Mouse (Mus musculus): ENCODE measurements around the gene Zc3h4. TPM values are rescaled to one million over a fixed set of nuclear protein-coding genes. Genes with fewer than 3 reads are reported as not detected.
A peak's percentile ranks its signal among the peaks of the same experiment; 100 is the strongest.

The Zc3h4 gene
- polyA plus RNA-seq, 1 experiment: 59.1 TPM

DNA sequence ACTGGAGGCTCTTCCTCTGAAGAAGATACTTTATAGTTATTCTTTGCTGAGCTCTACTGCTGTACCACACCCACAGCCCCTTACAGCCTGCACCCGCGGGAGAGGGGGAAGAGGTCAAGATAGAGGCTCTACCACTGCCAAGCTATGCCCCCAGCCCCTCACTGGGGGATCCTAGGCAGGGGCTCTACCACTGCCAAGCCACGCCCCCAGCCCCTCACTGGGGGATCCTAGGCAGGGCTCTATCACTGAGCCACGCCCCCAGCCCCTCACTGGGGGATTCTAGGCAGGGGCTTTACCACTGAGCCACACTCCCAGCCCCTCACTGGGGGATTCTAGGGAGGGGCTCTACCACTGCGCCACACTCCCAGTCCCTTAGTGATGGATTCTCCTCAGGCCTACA lies 55.6 kb downstream of the Zc3h4 start:
- peaks cover 6% of the 10 kb centered on the region for H3K9me3 ChIP-seq
- peaks cover 11% of the 10 kb centered on the region for H3K27me3 ChIP-seq (replicated peaks)
- no peak overlapping the region for H3K4me3 ChIP-seq (replicated peaks)
- TF ChIP-seq GATA1 (IDR thresholded peaks at IDR 0.05; ENCODE audit: borderline replicate concordance, low read length): no peak
- no peak for TF ChIP-seq FLI1 (IDR thresholded peaks at IDR 0.05; ENCODE audit: low read length)
- peaks cover 35% of the 10 kb centered on the region for H3K4me1 ChIP-seq
- H3K36me3 ChIP-seq (replicated peaks; ENCODE audit: low read length): peaks cover 47% of the 10 kb centered on the region

DNA sequence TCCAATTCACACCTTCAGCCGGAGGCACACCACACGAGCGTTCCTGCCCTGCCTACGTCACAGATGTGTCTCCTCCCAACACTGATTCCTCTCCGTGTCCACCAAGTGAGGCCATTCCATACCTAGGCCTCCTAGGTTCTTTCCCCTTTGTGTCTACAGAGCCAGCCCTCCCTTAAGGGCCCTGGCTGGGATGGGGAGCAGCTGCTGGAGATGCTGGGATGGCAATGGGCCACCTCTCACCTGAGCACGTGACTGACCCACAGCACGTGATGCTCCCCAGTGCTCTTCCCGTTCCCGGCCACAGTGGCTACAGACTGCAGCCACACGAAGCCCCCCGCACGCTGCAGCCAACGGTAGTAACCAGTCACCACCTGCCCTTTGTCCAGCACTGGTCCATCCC lies 59.9 kb downstream of the Zc3h4 start:
- peaks cover 29% of the 10 kb centered on the region for H3K27me3 ChIP-seq (replicated peaks)
- peaks cover 6% of the 10 kb centered on the region; the same call in 1 of the 2 replicates for H3K4me1 ChIP-seq
- peak overlapping the region; percentile 59 for H3K4me3 ChIP-seq (replicated peaks)
- peaks cover 6% of the 10 kb centered on the region for H3K9me3 ChIP-seq
- peaks cover 36% of the 10 kb centered on the region for H3K36me3 ChIP-seq (replicated peaks; ENCODE audit: low read length)
- TF ChIP-seq GATA1 (IDR thresholded peaks at IDR 0.05; ENCODE audit: borderline replicate concordance, low read length) (no peak), FLI1 (IDR thresholded peaks at IDR 0.05; ENCODE audit: low read length) (no peak)

DNA sequence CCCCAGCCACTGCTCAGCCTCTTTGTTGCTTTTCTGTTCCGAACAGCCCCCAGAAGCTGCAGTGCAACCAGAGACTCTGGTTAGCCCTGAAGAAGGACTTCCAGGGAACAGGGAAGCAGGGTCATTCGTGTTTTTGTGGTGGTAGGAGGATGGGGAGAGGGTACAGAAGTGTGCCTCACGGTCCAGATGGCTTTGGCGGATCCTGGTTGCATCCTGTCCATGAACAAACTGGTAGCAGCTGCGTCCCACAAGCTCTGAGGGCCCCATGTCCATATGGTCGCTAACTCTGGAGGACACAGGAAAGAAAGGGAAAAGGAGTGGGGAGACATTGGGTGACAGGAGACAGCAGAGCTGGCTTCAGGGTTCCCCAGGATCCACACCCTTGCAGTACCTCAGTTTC lies 60.4 kb downstream of the Zc3h4 start:
- no peak for TF ChIP-seq GATA1 (IDR thresholded peaks at IDR 0.05; ENCODE audit: borderline replicate concordance, low read length)
- TF ChIP-seq FLI1 (IDR thresholded peaks at IDR 0.05; ENCODE audit: low read length): no peak
- Histone ChIP-seq H3K27me3 (replicated peaks) (peaks cover 29% of the 10 kb centered on the region), H3K4me1 (peaks cover 6% of the 10 kb centered on the region; the same call in 1 of the 2 replicates), H3K9me3 (peaks cover 6% of the 10 kb centered on the region), H3K36me3 (replicated peaks; ENCODE audit: low read length) (peaks cover 30% of the 10 kb centered on the region), H3K4me3 (replicated peaks) (no peak overlapping the region)

DNA sequence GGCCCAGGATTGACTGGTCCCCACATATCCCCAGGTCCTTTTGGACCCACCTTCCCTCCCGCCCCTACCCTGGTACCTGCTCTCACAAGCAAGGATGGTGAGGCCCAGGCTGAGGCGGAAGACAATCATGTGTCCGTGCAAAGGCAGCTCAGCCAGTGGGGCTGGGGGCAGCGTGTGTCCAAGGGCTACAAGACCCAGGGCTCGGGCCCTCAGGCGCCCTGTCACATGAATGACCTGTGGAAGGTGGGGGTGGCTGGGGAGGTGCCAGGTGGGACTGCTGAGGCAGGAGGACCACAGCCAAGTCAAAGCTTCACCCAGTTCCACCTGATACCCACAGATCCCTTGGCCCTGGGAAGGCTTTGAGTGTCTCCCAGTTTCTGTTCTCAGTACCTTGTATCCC lies 61.0 kb downstream of the Zc3h4 start:
- H3K27me3 ChIP-seq (replicated peaks): peaks cover 29% of the 10 kb centered on the region
- no peak overlapping the region for H3K4me3 ChIP-seq (replicated peaks)
- peaks cover 8% of the 10 kb centered on the region for H3K9me3 ChIP-seq
- TF ChIP-seq GATA1 (IDR thresholded peaks at IDR 0.05; ENCODE audit: borderline replicate concordance, low read length) (no peak), FLI1 (IDR thresholded peaks at IDR 0.05; ENCODE audit: low read length) (no peak)
- H3K4me1 ChIP-seq: peaks cover 6% of the 10 kb centered on the region; the same call in 1 of the 2 replicates
- H3K36me3 ChIP-seq (replicated peaks; ENCODE audit: low read length): peaks cover 24% of the 10 kb centered on the region

DNA sequence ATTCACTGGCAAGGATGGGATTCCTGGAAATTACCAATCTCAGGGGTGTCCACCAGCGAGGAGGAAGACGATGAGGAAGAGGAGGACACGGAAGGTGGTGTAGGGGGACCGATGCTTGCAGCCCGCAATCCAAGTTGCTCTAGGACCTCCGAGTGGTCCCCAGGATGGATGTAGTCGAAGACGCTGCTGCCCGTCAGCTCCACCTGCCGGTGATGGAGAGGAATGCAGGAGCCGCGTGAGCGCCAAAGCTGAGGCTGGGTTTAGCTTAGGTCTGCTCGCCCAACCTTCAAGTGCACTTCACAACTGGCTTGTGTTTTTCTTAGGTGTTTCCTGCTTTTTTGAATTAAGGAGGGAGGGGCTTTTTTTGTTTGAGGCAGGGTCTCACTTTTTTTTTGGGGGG lies 62.5 kb downstream of the Zc3h4 start:
- peaks cover 34% of the 10 kb centered on the region for H3K27me3 ChIP-seq (replicated peaks)
- H3K4me1 ChIP-seq: peaks cover 15% of the 10 kb centered on the region
- peaks cover 5% of the 10 kb centered on the region for H3K9me3 ChIP-seq
- peaks cover 9% of the 10 kb centered on the region for H3K36me3 ChIP-seq (replicated peaks; ENCODE audit: low read length)
- no peak for TF ChIP-seq FLI1 (IDR thresholded peaks at IDR 0.05; ENCODE audit: low read length)
- TF ChIP-seq GATA1 (IDR thresholded peaks at IDR 0.05; ENCODE audit: borderline replicate concordance, low read length): no peak
- H3K4me3 ChIP-seq (replicated peaks): no peak overlapping the region

DNA sequence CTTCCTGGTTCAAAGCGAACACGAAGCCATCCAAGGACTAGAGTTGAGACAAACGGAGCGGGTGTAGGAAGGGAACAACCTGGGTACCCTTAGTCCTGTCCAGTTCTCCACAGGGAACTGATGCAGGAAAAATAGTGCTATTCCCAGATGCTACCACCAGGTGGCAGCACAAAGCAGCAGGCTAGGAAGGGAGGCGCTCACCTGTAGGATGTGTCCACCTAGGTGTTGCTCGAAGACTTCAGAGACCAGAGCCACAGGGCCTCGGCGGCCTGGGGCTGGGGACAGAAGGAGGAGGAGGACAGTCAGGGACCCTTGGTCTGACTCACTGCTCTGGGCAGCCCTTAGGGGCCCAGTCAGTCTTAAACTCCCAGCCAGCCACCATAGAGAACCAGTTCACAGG lies 64.5 kb downstream of the Zc3h4 start:
- H3K9me3 ChIP-seq: 0 out of 2 replicates have a peak, but pooled peaks cover 3% of the 10 kb centered on the region
- H3K27me3 ChIP-seq (replicated peaks): peaks cover 52% of the 10 kb centered on the region
- H3K4me3 ChIP-seq (replicated peaks): no peak overlapping the region
- TF ChIP-seq GATA1 (IDR thresholded peaks at IDR 0.05; ENCODE audit: borderline replicate concordance, low read length): no peak
- TF ChIP-seq FLI1 (IDR thresholded peaks at IDR 0.05; ENCODE audit: low read length): no peak
- H3K4me1 ChIP-seq: peaks cover 15% of the 10 kb centered on the region
- no peaks in the 10 kb centered on the region for H3K36me3 ChIP-seq (replicated peaks; ENCODE audit: low read length)

DNA sequence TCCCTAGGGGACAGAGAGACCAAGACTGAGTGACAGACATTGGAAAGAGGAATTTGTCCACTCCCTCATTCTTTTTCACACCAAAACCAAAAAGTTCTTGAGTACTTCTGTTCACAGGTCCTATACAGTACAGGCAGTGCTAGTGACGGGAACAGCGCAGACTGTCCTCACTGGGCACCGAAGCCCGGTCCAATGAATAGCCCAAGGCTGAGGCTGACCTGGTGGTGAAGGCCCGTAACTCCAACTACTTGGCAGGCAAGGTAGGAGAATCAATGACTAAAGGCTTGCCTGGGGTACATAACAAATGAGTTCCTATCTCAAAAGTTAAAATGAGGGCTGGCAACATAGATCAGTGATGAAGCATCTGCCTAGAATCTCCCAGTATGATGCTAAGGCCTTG lies 64.9 kb downstream of the Zc3h4 start:
- H3K27me3 ChIP-seq (replicated peaks): peaks cover 52% of the 10 kb centered on the region
- H3K36me3 ChIP-seq (replicated peaks; ENCODE audit: low read length): no peaks in the 10 kb centered on the region
- TF ChIP-seq GATA1 (IDR thresholded peaks at IDR 0.05; ENCODE audit: borderline replicate concordance, low read length) (no peak), FLI1 (IDR thresholded peaks at IDR 0.05; ENCODE audit: low read length) (no peak)
- H3K4me3 ChIP-seq (replicated peaks): no peak overlapping the region
- peaks cover 12% of the 10 kb centered on the region for H3K4me1 ChIP-seq
- 0 out of 2 replicates have a peak, but pooled peaks cover 3% of the 10 kb centered on the region for H3K9me3 ChIP-seq

DNA sequence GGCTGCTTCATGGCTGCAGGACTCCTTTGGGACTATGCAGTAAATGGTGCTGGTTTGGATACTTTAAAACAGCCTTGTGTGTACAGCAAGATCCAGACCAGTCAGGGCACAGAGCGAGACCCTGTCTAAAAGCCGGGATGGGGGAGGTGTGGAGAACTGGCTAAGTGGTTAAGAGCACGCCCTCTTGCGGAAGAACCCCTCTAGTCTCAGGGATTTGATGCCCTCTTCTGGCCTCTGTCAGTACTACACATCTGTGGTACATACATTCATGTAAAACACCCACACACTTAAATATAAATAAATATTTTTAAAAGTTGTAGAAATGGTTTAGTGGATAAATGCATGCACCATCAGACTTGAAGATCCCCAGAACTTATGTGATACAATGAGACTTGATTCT lies 65.9 kb downstream of the Zc3h4 start:
- peaks cover 10% of the 10 kb centered on the region for H3K4me1 ChIP-seq
- no peak for TF ChIP-seq FLI1 (IDR thresholded peaks at IDR 0.05; ENCODE audit: low read length)
- TF ChIP-seq GATA1 (IDR thresholded peaks at IDR 0.05; ENCODE audit: borderline replicate concordance, low read length): no peak
- no peak overlapping the region for H3K4me3 ChIP-seq (replicated peaks)
- H3K36me3 ChIP-seq (replicated peaks; ENCODE audit: low read length): no peaks in the 10 kb centered on the region
- peaks cover 52% of the 10 kb centered on the region for H3K27me3 ChIP-seq (replicated peaks)
- 0 out of 2 replicates have a peak, but pooled peaks cover 3% of the 10 kb centered on the region for H3K9me3 ChIP-seq

DNA sequence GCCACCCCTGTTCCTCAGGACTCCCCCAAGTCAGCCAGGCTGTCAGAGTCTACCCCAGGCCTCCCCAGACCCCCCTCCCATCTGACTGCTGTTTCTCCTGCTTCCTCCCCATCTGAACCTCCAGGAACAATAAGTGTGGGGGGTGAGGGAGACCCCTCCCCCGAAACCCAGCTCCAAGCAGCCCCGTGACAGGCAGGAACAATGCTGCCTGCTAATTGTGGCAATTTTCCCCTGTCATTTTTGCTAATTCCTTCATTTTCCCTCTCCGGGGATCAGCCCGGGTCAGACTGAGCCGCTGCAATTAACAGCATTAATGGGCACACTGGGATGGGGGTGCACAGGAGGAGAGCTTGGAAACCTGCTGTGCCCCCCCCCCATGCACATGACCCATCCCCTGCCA lies 67.4 kb downstream of the Zc3h4 start:
- Histone ChIP-seq H3K36me3 (replicated peaks; ENCODE audit: low read length) (no peaks in the 10 kb centered on the region), H3K4me1 (peaks cover 16% of the 10 kb centered on the region), H3K27me3 (replicated peaks) (peaks cover 55% of the 10 kb centered on the region), H3K4me3 (replicated peaks) (no peak overlapping the region), H3K9me3 (0 out of 2 replicates have a peak, but pooled peaks cover 3% of the 10 kb centered on the region)
- no peak for TF ChIP-seq GATA1 (IDR thresholded peaks at IDR 0.05; ENCODE audit: borderline replicate concordance, low read length)
- TF ChIP-seq FLI1 (IDR thresholded peaks at IDR 0.05; ENCODE audit: low read length): no peak

DNA sequence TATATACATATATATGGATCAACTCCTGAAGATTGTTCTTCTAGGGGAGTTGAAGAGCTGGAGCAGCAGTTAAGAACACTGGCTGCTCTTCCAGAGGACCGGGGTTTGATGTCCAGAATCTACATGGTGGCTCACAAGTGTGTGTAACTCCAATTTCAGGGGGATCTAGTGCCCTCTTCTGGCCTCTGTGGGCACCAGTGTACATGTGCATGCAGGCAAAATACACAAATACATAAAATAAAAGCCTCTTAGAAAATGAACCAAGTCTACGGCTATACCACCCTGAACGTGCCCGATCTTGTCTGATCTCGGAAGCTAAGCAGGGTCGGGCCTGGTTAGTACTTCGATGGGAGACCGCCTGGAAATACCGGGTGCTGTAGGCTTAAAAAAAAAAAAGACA lies 70.8 kb downstream of the Zc3h4 start:
- TF ChIP-seq FLI1 (IDR thresholded peaks at IDR 0.05; ENCODE audit: low read length) (no peak), GATA1 (IDR thresholded peaks at IDR 0.05; ENCODE audit: borderline replicate concordance, low read length) (no peak)
- H3K36me3 ChIP-seq (replicated peaks; ENCODE audit: low read length): no peaks in the 10 kb centered on the region
- H3K27me3 ChIP-seq (replicated peaks): peaks cover 82% of the 10 kb centered on the region

More for the DNA sequence above, 70.8 kb downstream of the Zc3h4 start:
- Histone ChIP-seq H3K4me3 (replicated peaks) (no peak overlapping the region), H3K4me1 (peaks cover 36% of the 10 kb centered on the region), H3K9me3 (0 out of 2 replicates have a peak, but pooled peaks cover under 1% of the 10 kb centered on the region)
